Mouse (Mus musculus): Measurements from ENCODE around the gene Olfr456. TPM values are rescaled to one million over a fixed set of nuclear protein-coding genes. Genes with fewer than 3 reads are reported as not detected.
"Not testable (repeated sequence)": the region's sequence is repeated elsewhere in the genome, so short reads cannot be mapped to it uniquely, and the experiment has no call there.

The Olfr456 gene
- polyA plus RNA-seq (2021): not detected

DNA sequence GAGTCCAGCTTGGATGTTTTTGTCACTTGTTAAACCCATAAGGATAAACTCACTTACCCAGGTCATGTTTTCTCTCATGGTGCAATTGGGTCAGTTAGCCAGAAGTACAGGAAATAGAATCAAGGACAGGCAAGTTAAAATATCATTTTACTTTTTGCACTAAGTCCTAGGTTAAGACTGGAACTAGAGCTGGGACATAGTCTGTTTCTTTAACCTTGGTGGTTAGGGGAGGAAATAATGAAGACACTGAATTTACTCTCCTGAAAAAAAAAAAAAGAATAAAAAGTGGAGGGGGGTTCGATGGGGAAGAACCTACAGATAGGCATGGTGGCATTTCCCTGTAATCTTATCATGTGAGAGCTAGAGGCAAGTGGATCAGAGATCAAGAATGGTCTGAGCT is at the start of gene Olfr456:
Gene Olfr456 (minus strand): TSS at position 101 of the 400 bp plus-strand sequence.
- no peaks in the 10 kb centered on the region for H3K27me3 ChIP-seq
- no peak for TF ChIP-seq CTCF (IDR thresholded peaks at IDR 0.05)
- POLR2A ChIA-PET: interaction anchor here (0.6 kb wide), 1 partner anchor 43 kb away, joined by 3 read pairs; no protein-coding TSS in a partner anchor
- CTCF ChIA-PET: no interaction called here
- no peak for ATAC-seq
- in situ Hi-C loops (cut with MboI; ENCODE audit: low pct_unique_long_range_greater_than_20kb): no loop called here
- no peak for DNase-seq (ENCODE audit: low read depth, low spot score)

- in situ Hi-C loops (cut with MboI; ENCODE audit: low pct_unique_long_range_greater_than_20kb): no loop called here
- TF ChIP-seq CTCF (IDR thresholded peaks at IDR 0.05): no peak
- ATAC-seq: peak; percentile 86
- ChIA-PET CTCF (interaction anchor here (1.2 kb wide), 1 partner anchor 70 kb away, joined by 3 read pairs; no protein-coding TSS in a partner anchor), POLR2A (no interaction called here)
- H3K27me3 ChIP-seq: no peaks in the 10 kb centered on the region
- no peak for DNase-seq (ENCODE audit: low read depth, low spot score)
Measured at GRCm38 (mm10) chr6:42513461-42513860, 26.4 kb upstream of the Olfr456 start.

GRCm38 (mm10) chr6:42509311-42509710 is 22.3 kb upstream of the Olfr456 start:
- no peak for ATAC-seq
- in situ Hi-C loops (cut with MboI; ENCODE audit: low pct_unique_long_range_greater_than_20kb): no loop called here

GRCm38 (mm10) chr6:42503478-42503877 is 16.5 kb upstream of the Olfr456 start:
- in situ Hi-C loops (cut with MboI; ENCODE audit: low pct_unique_long_range_greater_than_20kb): no loop called here
- no peak for DNase-seq (ENCODE audit: low read depth, low spot score)
- ChIA-PET POLR2A (interaction anchor here (0.7 kb wide), 1 partner anchor 210 kb away, joined by 5 read pairs; no protein-coding TSS in a partner anchor), CTCF (interaction anchor here (0.7 kb wide), 2 partner anchors 80 to 127 kb away, joined by 3 read pairs; no protein-coding TSS in a partner anchor)
- no peak for TF ChIP-seq CTCF (IDR thresholded peaks at IDR 0.05)
- ATAC-seq: no peak
- H3K27me3 ChIP-seq: no peaks in the 10 kb centered on the region

More at GRCm38 (mm10) chr6:42509311-42509710, 22.3 kb upstream of the Olfr456 start:
- no peak for DNase-seq (ENCODE audit: low read depth, low spot score)
- CTCF ChIA-PET: interaction anchor here (1.4 to 2.4 kb wide), 2 partner anchors 9 to 18 kb away, joined by 3 to 7 read pairs; no protein-coding TSS in a partner anchor
- no peaks in the 10 kb centered on the region for H3K27me3 ChIP-seq
- POLR2A ChIA-PET: no interaction called here
- TF ChIP-seq CTCF (IDR thresholded peaks at IDR 0.05): no peak

DNA sequence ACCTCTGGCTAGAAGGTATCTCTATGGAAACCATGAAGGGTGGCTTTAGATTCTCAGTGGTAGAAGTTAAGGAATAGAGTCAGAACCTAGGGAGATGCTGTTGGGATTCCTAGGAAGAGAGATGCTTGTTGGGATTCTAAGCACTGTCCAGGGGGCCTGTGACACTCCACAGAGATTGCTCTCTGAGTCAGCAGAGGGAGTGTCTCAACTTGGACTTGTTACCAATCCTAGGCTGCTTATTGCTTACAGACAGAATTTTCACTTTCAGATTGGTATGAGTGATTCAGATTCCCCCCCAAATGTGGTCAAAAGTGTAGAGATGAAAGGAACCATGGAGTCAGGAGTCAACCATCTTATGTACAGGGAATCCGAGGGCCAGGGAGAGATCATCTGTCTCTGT is 2.7 kb upstream of the Olfr456 start:
- ChIA-PET CTCF (interaction anchor here (1.0 kb wide), 1 partner anchor 22 kb away, joined by 3 read pairs; no protein-coding TSS in a partner anchor), POLR2A (no interaction called here)
- peak; percentile 78 for ATAC-seq
- no peak for DNase-seq (ENCODE audit: low read depth, low spot score)
- in situ Hi-C loops (cut with MboI; ENCODE audit: low pct_unique_long_range_greater_than_20kb): no loop called here
- H3K27me3 ChIP-seq: no peaks in the 10 kb centered on the region
- TF ChIP-seq CTCF (IDR thresholded peaks at IDR 0.05): no peak

DNA sequence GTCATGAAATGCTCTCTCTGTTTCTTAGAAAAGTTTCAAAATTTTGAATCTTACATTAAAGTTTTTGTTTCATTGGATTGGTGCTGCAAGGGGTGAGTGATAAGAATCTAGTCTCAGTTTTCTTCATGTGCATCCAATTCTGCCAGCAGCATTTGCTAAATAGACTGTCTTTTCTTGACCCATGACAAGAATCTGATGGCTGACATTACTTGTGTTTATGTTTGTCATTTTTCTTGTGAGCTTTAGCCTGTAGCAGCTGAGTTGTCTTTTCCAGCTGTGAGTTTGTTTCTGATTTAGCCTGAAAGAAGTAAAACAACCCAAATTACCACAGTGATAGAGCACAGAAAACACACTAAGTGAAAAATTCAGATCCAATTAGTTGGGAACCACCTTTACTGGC is 2.4 kb downstream of the Olfr456 start:
- DNase-seq (ENCODE audit: low read depth, low spot score) (no peak), ATAC-seq (no peak)
- ChIA-PET POLR2A (interaction anchor here (0.8 kb wide), 1 partner anchor 29 kb away, joined by 3 read pairs; no protein-coding TSS in a partner anchor), CTCF (no interaction called here)
- H3K27me3 ChIP-seq: no peaks in the 10 kb centered on the region
- TF ChIP-seq CTCF (IDR thresholded peaks at IDR 0.05): no peak
- in situ Hi-C loops (cut with MboI; ENCODE audit: low pct_unique_long_range_greater_than_20kb): no loop called here

DNA sequence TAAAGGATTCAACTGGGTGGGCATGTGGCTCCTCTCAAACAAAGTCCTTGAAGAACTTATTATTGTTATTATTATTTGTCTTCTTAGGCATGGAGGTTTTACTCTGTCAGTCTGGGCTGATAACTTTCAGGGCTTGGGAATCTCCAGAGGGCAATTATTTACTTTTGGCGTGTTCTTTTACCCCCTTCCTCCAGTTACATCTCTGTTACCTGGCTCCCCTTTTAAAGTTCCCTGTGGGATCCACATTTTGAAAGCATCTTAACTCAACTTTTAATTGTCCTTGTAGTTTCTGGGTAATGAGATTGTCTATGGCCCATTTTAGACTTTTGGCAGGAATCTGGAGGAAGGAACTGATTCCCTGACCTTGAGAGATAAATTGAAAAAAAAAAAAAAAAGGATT is 10.8 kb downstream of the Olfr456 start, which contains the start of gene Olfr457:
Gene Olfr457 (minus strand): TSS at position 101 of the 400 bp plus-strand sequence.
- POLR2A ChIA-PET: no interaction called here
- CTCF ChIA-PET: no interaction called here
- ATAC-seq (no peak), DNase-seq (ENCODE audit: low read depth, low spot score) (no peak)
- TF ChIP-seq CTCF (IDR thresholded peaks at IDR 0.05): no peak
- in situ Hi-C loops (cut with MboI; ENCODE audit: low pct_unique_long_range_greater_than_20kb): no loop called here
- H3K27me3 ChIP-seq: no peaks in the 10 kb centered on the region

GRCm38 (mm10) chr6:42471298-42471697 is 15.7 kb downstream of the Olfr456 start:
- in situ Hi-C loops (cut with MboI; ENCODE audit: low pct_unique_long_range_greater_than_20kb); CTCF ChIA-PET; DNase-seq (ENCODE audit: low read depth, low spot score); POLR2A ChIA-PET; H3K27me3 ChIP-seq; ATAC-seq: not testable (repeated sequence)

GRCm38 (mm10) chr6:42470542-42470941 is 16.5 kb downstream of the Olfr456 start:
- in situ Hi-C loops (cut with MboI; ENCODE audit: low pct_unique_long_range_greater_than_20kb): no loop called here
- POLR2A ChIA-PET: no interaction called here
- DNase-seq (ENCODE audit: low read depth, low spot score) (no peak), ATAC-seq (peak; percentile 26)
- no peak for TF ChIP-seq CTCF (IDR thresholded peaks at IDR 0.05)
- H3K27me3 ChIP-seq: no peaks in the 10 kb centered on the region
- CTCF ChIA-PET: no interaction called here

- ChIA-PET POLR2A (no interaction called here), CTCF (interaction anchor here (1.1 kb wide), 1 partner anchor 9 kb away, joined by 3 read pairs; no protein-coding TSS in a partner anchor)
- H3K27me3 ChIP-seq: no peaks in the 10 kb centered on the region
- ATAC-seq: no peak
- in situ Hi-C loops (cut with MboI; ENCODE audit: low pct_unique_long_range_greater_than_20kb): no loop called here
- no peak for DNase-seq (ENCODE audit: low read depth, low spot score)
- no peak for TF ChIP-seq CTCF (IDR thresholded peaks at IDR 0.05)
Measured at GRCm38 (mm10) chr6:42465096-42465495, 21.9 kb downstream of the Olfr456 start, which contains the start of gene Olfr458. Gene Olfr458 (minus strand): TSS chr6:42465196.

DNA sequence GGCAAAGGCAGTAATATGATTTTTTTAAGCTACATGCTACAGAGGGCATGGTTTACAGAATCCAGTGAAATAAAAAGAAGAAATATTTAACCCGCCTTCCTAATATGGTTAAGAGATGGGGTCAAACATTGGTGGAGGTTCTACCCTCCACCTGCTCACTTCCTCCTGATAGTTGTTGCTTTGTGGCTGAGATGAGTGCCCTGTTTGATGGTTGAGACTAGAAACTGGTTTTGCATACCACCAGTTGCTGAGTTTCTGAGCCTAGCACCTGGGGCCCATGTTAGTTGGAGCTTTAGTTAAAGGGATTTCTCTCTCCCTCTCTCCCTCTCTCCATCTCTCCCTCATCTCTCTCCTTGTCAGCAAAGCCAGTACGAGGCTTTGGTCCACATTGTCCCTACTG is 39.6 kb downstream of the Olfr456 start:
- ChIA-PET POLR2A (no interaction called here), CTCF (no interaction called here)
- ATAC-seq: no peak
- no peak for DNase-seq (ENCODE audit: low read depth, low spot score)
- H3K27me3 ChIP-seq: no peaks in the 10 kb centered on the region
- TF ChIP-seq CTCF (IDR thresholded peaks at IDR 0.05): no peak
- in situ Hi-C loops (cut with MboI; ENCODE audit: low pct_unique_long_range_greater_than_20kb): no loop called here
